Mouse (Mus musculus): ENCODE measurements at regions not wholly inside any gene's neighbourhood (a gene's known extent, or its start where the extent isn't known, plus 50 kb on each side); places are given as distances from the start of the nearest gene placed in this dataset.

DNA sequence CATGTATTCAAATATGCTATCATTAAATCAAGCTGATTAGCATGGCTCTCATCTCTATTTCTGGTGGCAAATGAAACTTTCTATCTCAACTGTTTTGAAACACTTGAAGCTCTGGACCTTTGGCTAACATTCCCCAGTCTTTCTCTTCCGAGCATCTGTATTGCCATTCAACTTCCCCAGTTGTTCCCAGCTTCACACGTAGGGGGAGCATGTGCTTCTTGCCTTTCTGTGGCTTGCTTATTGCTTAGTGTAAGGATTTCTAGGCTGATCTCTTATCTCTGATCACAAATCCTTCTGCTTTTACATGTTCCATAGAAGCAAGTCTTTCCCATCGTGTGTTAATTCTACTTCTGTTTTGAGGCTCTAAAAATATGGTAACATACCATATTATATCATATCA is 662.0 kb downstream of the Stpg2 start:
- H3K36me3 ChIP-seq (ENCODE audit: control insufficient read depth, insufficient read depth), result no peaks in the 10 kb centered on the region
- H3K4me1 ChIP-seq (replicated peaks; ENCODE audit: control insufficient read depth, insufficient read depth, low read length), result no peaks in the 10 kb centered on the region
- no peak overlapping the region for H3K9ac ChIP-seq (replicated peaks; ENCODE audit: low read depth, low read length)
- WGBS, result 82% methylated on average over 3 of the region's 3 CpGs
- no peak overlapping the region for H3K27ac ChIP-seq (ENCODE audit: low read length)
- H3K4me2 ChIP-seq (ENCODE audit: low read length), result no peak overlapping the region
- no peaks in the 10 kb centered on the region for H3K27me3 ChIP-seq (replicated peaks; ENCODE audit: control insufficient read depth, insufficient read depth, low read length)
- ATAC-seq, result no peak
- H3K9me3 ChIP-seq (ENCODE audit: control insufficient read depth, low read length), result no peaks in the 10 kb centered on the region
- no peak overlapping the region for H3K4me3 ChIP-seq (replicated peaks; ENCODE audit: low read length)

DNA sequence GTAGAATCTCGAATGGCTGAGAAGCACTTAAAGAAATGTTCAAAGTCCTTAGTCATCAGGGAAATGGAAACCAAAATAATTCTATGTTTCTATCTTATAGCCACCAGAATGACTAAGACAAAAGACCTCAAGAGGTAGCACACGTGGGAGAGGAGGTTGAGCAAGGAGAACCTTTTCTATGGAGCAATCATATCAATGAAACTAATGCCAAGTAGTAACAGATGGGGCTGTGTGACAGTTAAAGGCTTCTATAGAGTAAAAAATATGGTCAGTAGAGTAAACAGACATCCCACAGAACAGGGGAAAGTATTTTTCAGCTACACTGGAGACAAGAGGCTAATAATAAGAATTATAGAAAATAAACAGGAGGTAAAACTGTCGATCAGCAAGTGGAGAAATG is 664.3 kb downstream of the Stpg2 start:
- 78% methylated on average over 3 of the region's 3 CpGs for WGBS
- no peak overlapping the region for H3K4me3 ChIP-seq (replicated peaks; ENCODE audit: low read length)
- no peaks in the 10 kb centered on the region for H3K36me3 ChIP-seq (ENCODE audit: control insufficient read depth, insufficient read depth)
- no peak overlapping the region for H3K4me2 ChIP-seq (ENCODE audit: low read length)
- no peaks in the 10 kb centered on the region for H3K4me1 ChIP-seq (replicated peaks; ENCODE audit: control insufficient read depth, insufficient read depth, low read length)
- H3K9me3 ChIP-seq (ENCODE audit: control insufficient read depth, low read length), result no peaks in the 10 kb centered on the region
- H3K27ac ChIP-seq (ENCODE audit: low read length), result no peak overlapping the region
- no peak for ATAC-seq
- no peak overlapping the region for H3K9ac ChIP-seq (replicated peaks; ENCODE audit: low read depth, low read length)
- H3K27me3 ChIP-seq (replicated peaks; ENCODE audit: control insufficient read depth, insufficient read depth, low read length), result no peaks in the 10 kb centered on the region

DNA sequence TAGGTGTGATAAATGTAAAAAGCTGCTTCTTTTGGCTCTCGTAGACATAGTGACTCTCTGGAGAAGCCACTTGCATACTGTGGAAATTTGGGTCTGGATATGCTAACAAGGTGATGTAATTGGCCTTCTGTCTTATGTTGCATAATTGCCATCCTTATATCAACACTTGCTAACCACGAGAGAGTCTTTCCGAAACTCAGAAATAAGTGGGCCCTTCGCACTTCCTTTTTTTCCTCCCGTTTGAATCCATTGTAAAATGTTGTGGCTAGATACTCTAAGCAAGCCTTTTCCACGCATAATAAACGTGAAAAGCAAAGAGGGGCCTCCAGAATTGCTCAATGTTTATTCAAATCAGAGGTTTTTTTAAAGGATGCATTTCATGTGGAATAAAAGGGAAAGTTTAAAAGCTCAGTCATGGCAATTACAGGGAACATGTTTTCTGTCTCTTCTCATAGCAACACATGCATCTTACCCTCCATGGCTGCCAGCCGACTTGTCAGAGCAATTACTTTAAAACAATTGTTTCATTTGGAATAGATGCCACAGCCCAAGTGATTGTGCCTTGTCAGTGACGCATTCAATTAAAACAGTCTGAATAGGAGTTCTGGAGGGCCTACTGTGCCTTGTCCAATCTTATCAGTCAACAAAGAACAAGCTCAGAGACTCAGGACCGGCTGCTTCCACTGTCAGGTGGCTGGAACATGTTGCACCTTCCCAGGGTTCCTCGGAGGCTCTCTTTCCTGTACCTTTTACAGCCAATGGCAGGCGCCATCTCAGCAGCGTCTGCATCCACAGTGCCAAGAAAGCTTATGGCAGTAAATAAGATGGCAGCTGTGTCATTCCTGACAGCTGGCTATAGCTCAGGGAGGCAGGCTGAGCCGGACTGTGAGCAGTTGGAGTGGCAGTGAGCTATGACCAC is 680.7 kb downstream of the Stpg2 start:
- H3K4me1 ChIP-seq (replicated peaks; ENCODE audit: control insufficient read depth, insufficient read depth, low read length), result peaks cover 13% of the 10 kb centered on the region
- no peaks in the 10 kb centered on the region for H3K9me3 ChIP-seq (ENCODE audit: control insufficient read depth, low read length)
- H3K4me3 ChIP-seq (replicated peaks; ENCODE audit: low read length), result no peak overlapping the region
- H3K4me2 ChIP-seq (ENCODE audit: low read length), result peak overlapping the region; percentile 33
- WGBS, result 9% methylated on average over 14 of the region's 14 CpGs
- no peaks in the 10 kb centered on the region for H3K27me3 ChIP-seq (replicated peaks; ENCODE audit: control insufficient read depth, insufficient read depth, low read length)
- ATAC-seq, result peak; percentile 92
- no peaks in the 10 kb centered on the region for H3K36me3 ChIP-seq (ENCODE audit: control insufficient read depth, insufficient read depth)
- H3K9ac ChIP-seq (replicated peaks; ENCODE audit: low read depth, low read length), result no peak overlapping the region
- H3K27ac ChIP-seq (ENCODE audit: low read length), result peak overlapping the region; percentile 84

- H3K36me3 ChIP-seq (ENCODE audit: control insufficient read depth, insufficient read depth), result no peaks in the 10 kb centered on the region
- no peak overlapping the region for H3K4me2 ChIP-seq (ENCODE audit: low read length)
- peak overlapping the region; percentile 63 for H3K27ac ChIP-seq (ENCODE audit: low read length)
- peaks cover 13% of the 10 kb centered on the region for H3K4me1 ChIP-seq (replicated peaks; ENCODE audit: control insufficient read depth, insufficient read depth, low read length)
- H3K9ac ChIP-seq (replicated peaks; ENCODE audit: low read depth, low read length), result no peak overlapping the region
- ATAC-seq, result peak; percentile 14
- H3K4me3 ChIP-seq (replicated peaks; ENCODE audit: low read length), result no peak overlapping the region
- H3K9me3 ChIP-seq (ENCODE audit: control insufficient read depth, low read length), result no peaks in the 10 kb centered on the region
- WGBS, result 51% methylated on average over 5 of the region's 5 CpGs
- H3K27me3 ChIP-seq (replicated peaks; ENCODE audit: control insufficient read depth, insufficient read depth, low read length), result no peaks in the 10 kb centered on the region
Measured at GRCm38 (mm10) chr3:139887265-139887664, 681.8 kb downstream of the Stpg2 start.

- WGBS, result 81% methylated on average over 1 of the region's 1 CpGs
- Histone ChIP-seq H3K36me3 (ENCODE audit: control insufficient read depth, insufficient read depth) (no peaks in the 10 kb centered on the region), H3K4me1 (replicated peaks; ENCODE audit: control insufficient read depth, insufficient read depth, low read length) (peaks cover 13% of the 10 kb centered on the region), H3K9me3 (ENCODE audit: control insufficient read depth, low read length) (no peaks in the 10 kb centered on the region), H3K4me3 (replicated peaks; ENCODE audit: low read length) (no peak overlapping the region), H3K27me3 (replicated peaks; ENCODE audit: control insufficient read depth, insufficient read depth, low read length) (no peaks in the 10 kb centered on the region), H3K9ac (replicated peaks; ENCODE audit: low read depth, low read length) (no peak overlapping the region), H3K27ac (ENCODE audit: low read length) (no peak overlapping the region), H3K4me2 (ENCODE audit: low read length) (no peak overlapping the region)
- no peak for ATAC-seq
Measured at GRCm38 (mm10) chr3:139888537-139888936, 683.0 kb downstream of the Stpg2 start.

GRCm38 (mm10) chr3:139890186-139890585 is 684.7 kb downstream of the Stpg2 start:
- H3K4me3 ChIP-seq (replicated peaks; ENCODE audit: low read length), result no peak overlapping the region
- ATAC-seq, result no peak
- H3K9ac ChIP-seq (replicated peaks; ENCODE audit: low read depth, low read length), result no peak overlapping the region
- 79% methylated on average over 2 of the region's 2 CpGs for WGBS
- H3K27me3 ChIP-seq (replicated peaks; ENCODE audit: control insufficient read depth, insufficient read depth, low read length), result no peaks in the 10 kb centered on the region
- H3K9me3 ChIP-seq (ENCODE audit: control insufficient read depth, low read length), result no peaks in the 10 kb centered on the region
- no peak overlapping the region for H3K27ac ChIP-seq (ENCODE audit: low read length)
- no peak overlapping the region for H3K4me2 ChIP-seq (ENCODE audit: low read length)
- H3K4me1 ChIP-seq (replicated peaks; ENCODE audit: control insufficient read depth, insufficient read depth, low read length), result peaks cover 13% of the 10 kb centered on the region
- H3K36me3 ChIP-seq (ENCODE audit: control insufficient read depth, insufficient read depth), result no peaks in the 10 kb centered on the region

DNA sequence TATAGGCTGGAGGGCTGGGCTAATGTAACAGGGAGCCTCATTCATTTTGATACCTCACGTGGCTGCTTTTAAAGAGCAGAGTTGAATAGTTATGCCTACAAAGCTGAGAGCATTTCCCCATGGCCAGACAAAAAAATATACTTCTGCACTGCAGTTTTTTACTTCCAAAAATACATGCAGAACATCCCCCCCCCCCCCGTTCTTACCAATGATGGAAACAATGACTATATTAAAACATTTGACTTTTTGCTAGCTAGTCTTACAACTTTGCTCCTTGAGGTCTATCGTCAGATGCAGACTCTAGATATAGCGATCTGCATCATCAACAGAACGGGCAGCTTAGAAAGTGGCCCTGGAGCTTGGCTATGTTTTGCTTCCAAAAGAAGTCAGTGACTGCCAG is 692.4 kb downstream of the Stpg2 start:
- no peak overlapping the region for H3K4me2 ChIP-seq (ENCODE audit: low read length)
- H3K27ac ChIP-seq (ENCODE audit: low read length), result no peak overlapping the region
- H3K9ac ChIP-seq (replicated peaks; ENCODE audit: low read depth, low read length), result no peak overlapping the region
- WGBS, result 89% methylated on average over 5 of the region's 5 CpGs
- H3K36me3 ChIP-seq (ENCODE audit: control insufficient read depth, insufficient read depth), result no peaks in the 10 kb centered on the region
- H3K4me1 ChIP-seq (replicated peaks; ENCODE audit: control insufficient read depth, insufficient read depth, low read length), result peaks cover 3% of the 10 kb centered on the region; the same call in 1 of the 2 replicates
- no peaks in the 10 kb centered on the region for H3K9me3 ChIP-seq (ENCODE audit: control insufficient read depth, low read length)
- H3K4me3 ChIP-seq (replicated peaks; ENCODE audit: low read length), result no peak overlapping the region
- no peaks in the 10 kb centered on the region for H3K27me3 ChIP-seq (replicated peaks; ENCODE audit: control insufficient read depth, insufficient read depth, low read length)
- ATAC-seq, result no peak

DNA sequence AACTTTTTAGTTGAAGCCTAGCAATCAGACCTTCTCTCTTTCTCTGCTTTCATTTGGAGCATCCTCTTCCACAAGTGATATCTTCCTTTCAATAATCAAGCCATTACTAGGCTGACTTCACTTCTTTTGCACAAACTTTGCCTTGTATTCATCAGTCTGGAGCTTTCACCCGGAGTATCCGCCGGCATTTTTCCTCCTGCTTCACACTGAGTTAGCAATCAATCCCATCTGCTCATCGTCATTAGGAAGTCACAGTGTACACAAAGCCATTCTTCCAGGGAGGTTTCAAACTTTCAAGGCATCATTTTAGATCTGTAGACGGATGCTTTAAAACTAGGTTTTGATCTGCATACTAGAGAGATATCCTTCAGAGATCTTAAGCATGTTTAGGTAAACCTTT is 693.7 kb downstream of the Stpg2 start:
- no peaks in the 10 kb centered on the region for H3K36me3 ChIP-seq (ENCODE audit: control insufficient read depth, insufficient read depth)
- H3K4me2 ChIP-seq (ENCODE audit: low read length), result no peak overlapping the region
- no peak overlapping the region for H3K27ac ChIP-seq (ENCODE audit: low read length)
- no peak for ATAC-seq
- no peaks in the 10 kb centered on the region for H3K27me3 ChIP-seq (replicated peaks; ENCODE audit: control insufficient read depth, insufficient read depth, low read length)
- H3K9me3 ChIP-seq (ENCODE audit: control insufficient read depth, low read length), result no peaks in the 10 kb centered on the region
- peaks cover 3% of the 10 kb centered on the region; the same call in 1 of the 2 replicates for H3K4me1 ChIP-seq (replicated peaks; ENCODE audit: control insufficient read depth, insufficient read depth, low read length)
- no peak overlapping the region for H3K9ac ChIP-seq (replicated peaks; ENCODE audit: low read depth, low read length)
- H3K4me3 ChIP-seq (replicated peaks; ENCODE audit: low read length), result no peak overlapping the region
- WGBS, result 12% methylated on average over 5 of the region's 5 CpGs

- no peaks in the 10 kb centered on the region for H3K4me1 ChIP-seq (replicated peaks; ENCODE audit: control insufficient read depth, insufficient read depth, low read length)
Measured at GRCm38 (mm10) chr3:139913639-139914330, 708.3 kb downstream of the Stpg2 start.

More at GRCm38 (mm10) chr3:139913639-139914330, 708.3 kb downstream of the Stpg2 start:
- H3K27ac ChIP-seq (ENCODE audit: low read length), result no peak overlapping the region
- H3K4me2 ChIP-seq (ENCODE audit: low read length), result no peak overlapping the region
- no peak overlapping the region for H3K4me3 ChIP-seq (replicated peaks; ENCODE audit: low read length)
- no peak overlapping the region for H3K9ac ChIP-seq (replicated peaks; ENCODE audit: low read depth, low read length)
- H3K36me3 ChIP-seq (ENCODE audit: control insufficient read depth, insufficient read depth), result no peaks in the 10 kb centered on the region
- 18% methylated on average over 2 of the region's 2 CpGs for WGBS
- H3K27me3 ChIP-seq (replicated peaks; ENCODE audit: control insufficient read depth, insufficient read depth, low read length), result no peaks in the 10 kb centered on the region
- ATAC-seq, result peak; percentile 92
- H3K9me3 ChIP-seq (ENCODE audit: control insufficient read depth, low read length), result no peaks in the 10 kb centered on the region
